Mouse (Mus musculus) embryonic fibroblast, embryonic 13.5 days (primary cell): ENCODE data around the gene Olfr1061. TPM values are rescaled to one million over a fixed set of nuclear protein-coding genes. Genes with fewer than 3 reads are reported as not detected.
"Not testable (repeated sequence)": the region's sequence is repeated elsewhere in the genome, so short reads cannot be mapped to it uniquely, and the experiment has no call there.

Source experiments
- H3K27ac ChIP-seq: 2 replicates; pipeline ENCODE4 v1.5.1; 2012; ENCODE audit warnings: low read length, control low read depth, inconsistent platforms; ENCODE audit not compliant: insufficient read depth
- H3K4me1 ChIP-seq: 2 replicates; pipeline ENCODE4 v1.6.1; 2011; ENCODE audit warnings: low read length; ENCODE audit not compliant: control insufficient read depth, insufficient read depth
- H3K4me3 ChIP-seq: 2 replicates; pipeline ENCODE4 v1.5.1; 2011; ENCODE audit warnings: mild to moderate bottlenecking, control low read depth, low read length; ENCODE audit not compliant: insufficient read depth
- CTCF ChIP-seq: IDR thresholded peaks from 2 replicates; pipeline ENCODE4 v1.5.1; 2011; ENCODE audit warnings: mild to moderate bottlenecking, control low read depth, low read length, moderate library complexity, borderline replicate concordance; ENCODE audit not compliant: insufficient read depth
- POLR2A ChIP-seq: IDR thresholded peaks from 2 replicates; pipeline ENCODE4 v1.6.1; 2011; ENCODE audit warnings: low read depth, mild to moderate bottlenecking, control low read depth, low read length, moderate library complexity
- polyA plus RNA-seq: library from polyadenylated mRNA; stranded (reverse); fragments of >200 nt; gene quantifications from 2 replicates; pipeline ENCODE4 v1.2.4, GENCODE M21; 2011; ENCODE audit warnings: low read depth; ENCODE audit not compliant: missing spikeins, insufficient read length

The Olfr1061 gene
- polyA plus RNA-seq = not detected in 2 replicates

GRCm38 (mm10) chr2:86413950-86414349 lies at the start of gene Olfr1061:
TSS of gene Olfr1061 (minus strand) at chr2:86414050.
- Histone ChIP-seq H3K4me1 (no peaks in the 10 kb centered on the region), H3K27ac (no peak within 1 kb of the TSS), H3K4me3 (no peak within 1 kb of the TSS)
- no peak for TF ChIP-seq POLR2A
- TF ChIP-seq CTCF = no peak

DNA sequence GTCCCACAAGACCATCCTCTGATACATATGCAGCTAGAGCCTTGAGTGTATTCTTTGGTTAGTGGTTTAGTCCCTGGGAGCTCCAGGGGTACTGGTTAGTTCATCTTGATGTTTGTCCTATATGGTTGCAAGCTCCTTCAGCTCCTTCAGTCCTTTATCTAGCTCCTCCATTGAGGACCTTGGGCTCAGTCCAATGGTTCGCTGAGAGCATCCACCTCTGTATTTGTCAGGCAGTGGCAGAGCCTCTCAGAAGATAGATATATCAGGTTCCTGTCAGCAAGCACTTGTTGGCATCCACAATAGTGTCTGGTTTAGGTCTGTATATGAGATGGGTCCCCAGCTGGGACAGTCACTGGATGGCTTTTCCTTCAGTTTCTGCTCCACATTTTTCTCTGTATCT lies 46.6 kb upstream of the Olfr1061 start:
- no peak for TF ChIP-seq POLR2A
- no peak for TF ChIP-seq CTCF
- Histone ChIP-seq H3K4me3 (no peak overlapping the region), H3K27ac (no peak overlapping the region), H3K4me1 (no peaks in the 10 kb centered on the region)

DNA sequence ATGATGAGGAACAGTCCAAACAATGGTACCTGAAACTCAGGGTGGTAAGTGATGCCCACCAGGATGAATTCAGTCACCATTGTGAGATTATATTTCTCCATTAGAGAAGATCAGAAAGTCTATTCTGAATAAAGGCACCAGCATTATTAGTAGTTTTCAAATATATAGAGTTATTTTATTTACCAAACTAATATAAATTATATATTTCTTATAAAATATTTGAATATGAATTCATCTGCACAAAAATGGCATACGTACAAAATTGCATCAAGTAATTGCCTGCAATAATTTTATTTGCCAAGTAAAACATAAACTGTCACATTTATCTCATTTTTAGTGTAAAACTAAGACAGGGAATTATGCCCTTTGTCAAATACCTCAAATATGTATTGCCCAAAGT lies 42.3 kb upstream of the Olfr1061 start, which contains the start of gene Olfr1066:
TSS of gene Olfr1066 (minus strand) at position 101 of the 400 bp plus-strand sequence.
- TF ChIP-seq CTCF = no peak
- no peak for TF ChIP-seq POLR2A
- no peak within 1 kb of the TSS for H3K4me3 ChIP-seq
- H3K4me1 ChIP-seq = no peaks in the 10 kb centered on the region
- no peak within 1 kb of the TSS for H3K27ac ChIP-seq

GRCm38 (mm10) chr2:86450491-86450890 lies 36.6 kb upstream of the Olfr1061 start, which contains the start of gene Olfr1065:
TSS of gene Olfr1065 (minus strand) at chr2:86450591.
- H3K4me1 ChIP-seq, H3K27ac ChIP-seq, H3K4me3 ChIP-seq: not testable (repeated sequence)

DNA sequence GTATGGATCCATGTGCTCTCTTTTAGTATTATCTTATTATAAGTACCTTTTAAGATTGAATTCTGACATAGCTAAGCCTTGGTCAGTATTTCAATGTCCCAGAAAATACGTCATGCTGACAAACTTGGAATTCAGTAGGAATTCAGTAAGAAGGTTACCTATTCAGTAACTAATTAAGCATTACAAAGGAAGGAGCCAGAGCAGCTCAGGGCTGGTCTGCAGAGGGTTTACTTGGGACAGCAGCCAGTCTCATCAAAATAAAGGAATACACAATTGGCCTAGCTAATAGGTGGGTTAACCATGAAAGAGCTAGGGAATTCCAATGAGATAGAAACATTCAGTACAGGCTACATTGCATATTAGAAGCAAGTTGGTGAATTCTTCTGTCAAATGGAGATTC lies 28.3 kb upstream of the Olfr1061 start:
- not testable (repeated sequence) for H3K4me1 ChIP-seq, H3K27ac ChIP-seq, H3K4me3 ChIP-seq

DNA sequence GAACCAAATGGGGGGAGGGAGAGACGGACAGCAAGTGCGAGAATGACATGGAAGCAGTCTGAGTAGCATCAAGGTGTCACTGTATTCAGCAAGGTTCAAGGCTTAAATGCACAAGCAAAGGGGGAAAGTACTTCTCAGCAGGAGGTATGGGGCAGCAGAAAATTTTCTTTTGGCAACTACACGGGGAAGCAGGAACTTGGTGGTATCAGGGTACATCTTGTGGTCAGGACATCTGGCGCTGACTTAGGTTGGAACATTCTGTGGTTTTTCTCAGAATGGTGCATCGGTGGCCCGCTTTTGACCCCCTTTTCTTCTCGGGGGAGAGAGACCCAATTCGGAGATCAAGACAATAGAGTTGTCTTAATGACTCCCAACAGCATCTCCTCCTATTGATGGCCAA lies 14.7 kb upstream of the Olfr1061 start:
- not testable (repeated sequence) for H3K27ac ChIP-seq, H3K4me1 ChIP-seq, H3K4me3 ChIP-seq

DNA sequence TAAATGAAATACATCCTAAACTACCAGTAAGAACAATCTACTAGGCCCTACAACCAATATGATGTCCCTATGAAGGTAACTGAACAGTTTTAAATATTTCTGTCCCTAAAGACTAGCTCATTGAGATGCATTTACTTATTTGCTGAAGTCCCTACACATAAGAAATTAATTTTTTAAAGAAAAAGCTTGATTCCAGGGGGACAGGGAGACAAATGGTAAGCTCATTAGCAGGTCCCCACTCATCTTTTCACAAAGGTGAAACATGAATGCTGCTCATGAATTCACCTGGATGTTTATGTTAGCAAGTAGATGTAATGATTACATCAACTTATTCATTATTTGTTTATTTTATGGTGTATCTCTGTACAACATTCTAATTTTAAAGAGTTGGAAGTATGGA lies 12.8 kb upstream of the Olfr1061 start, which contains the start of gene Olfr1062:
TSS of gene Olfr1062 (minus strand) at position 101 of the 400 bp plus-strand sequence.
- H3K4me3 ChIP-seq, H3K27ac ChIP-seq, H3K4me1 ChIP-seq: not testable (repeated sequence)

GRCm38 (mm10) chr2:86395114-86395513 lies 18.7 kb downstream of the Olfr1061 start:
- Histone ChIP-seq H3K4me1 (no peaks in the 10 kb centered on the region), H3K27ac (no peak overlapping the region), H3K4me3 (no peak overlapping the region)
- TF ChIP-seq CTCF = no peak
- TF ChIP-seq POLR2A = no peak

- H3K27ac ChIP-seq, H3K4me3 ChIP-seq, H3K4me1 ChIP-seq: not testable (repeated sequence)
These were observed 25.4 kb downstream of the Olfr1061 start, which contains the start of gene Olfr1058 for GRCm38 (mm10) chr2:86388461-86388860. TSS of gene Olfr1058 (minus strand) at chr2:86388561.

DNA sequence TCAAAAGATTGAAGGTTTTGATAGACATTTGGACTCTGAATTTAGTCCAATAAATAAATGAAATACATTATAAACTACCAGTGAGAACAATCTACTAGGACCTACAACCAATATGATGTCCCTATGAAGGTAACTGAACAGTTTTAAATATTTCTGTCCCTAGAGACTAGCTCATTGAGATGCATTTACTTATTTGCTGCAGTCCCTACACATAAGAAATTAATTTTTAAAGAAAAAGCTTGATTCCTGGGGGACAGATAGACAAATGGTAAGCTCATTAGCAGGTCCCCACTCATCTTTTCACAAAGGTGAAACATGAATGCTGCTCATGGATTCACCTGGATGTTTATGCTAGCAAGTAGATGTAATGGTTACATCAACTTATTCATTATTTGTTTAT lies 35.6 kb downstream of the Olfr1061 start, which contains the start of gene Olfr1057:
TSS of gene Olfr1057 (minus strand) at position 101 of the 400 bp plus-strand sequence.
- Histone ChIP-seq H3K4me3 (no peak within 1 kb of the TSS), H3K27ac (no peak within 1 kb of the TSS), H3K4me1 (no peaks in the 10 kb centered on the region)
- TF ChIP-seq POLR2A = no peak
- no peak for TF ChIP-seq CTCF

GRCm38 (mm10) chr2:86366342-86366741 lies 47.5 kb downstream of the Olfr1061 start:
- not testable (repeated sequence) for H3K4me1 ChIP-seq

More at GRCm38 (mm10) chr2:86366342-86366741, 47.5 kb downstream of the Olfr1061 start:
- H3K27ac ChIP-seq, H3K4me3 ChIP-seq: not testable (repeated sequence)

Other genes with a start within 250 kb of the Olfr1061 start
- gene Olfr1043, start 246.5 kb downstream of the Olfr1061 start, polyA plus RNA-seq = not detected in 2 replicates
- gene Olfr1044, start 236.2 kb downstream of the Olfr1061 start, polyA plus RNA-seq = not detected in 2 replicates
- gene Olfr52, start 228.4 kb downstream of the Olfr1061 start, polyA plus RNA-seq = not detected in 2 replicates
- gene Olfr1045, start 211.0 kb downstream of the Olfr1061 start, polyA plus RNA-seq = not detected in 2 replicates
- not detected in 2 replicates for gene Olfr1046, start 194.7 kb downstream of the Olfr1061 start, polyA plus RNA-seq
- gene Olfr1047, start 182.6 kb downstream of the Olfr1061 start, polyA plus RNA-seq = not detected in 2 replicates
- gene Olfr1048, start 173.8 kb downstream of the Olfr1061 start, polyA plus RNA-seq = not detected in 2 replicates
- not detected in 2 replicates for gene Olfr1049, start 155.7 kb downstream of the Olfr1061 start, polyA plus RNA-seq
- gene Olfr1051, start 135.0 kb downstream of the Olfr1061 start, polyA plus RNA-seq = not detected in 2 replicates
- not detected in 2 replicates for gene Olfr1052, start 121.6 kb downstream of the Olfr1061 start, polyA plus RNA-seq
- gene Olfr1053, start 98.8 kb downstream of the Olfr1061 start, polyA plus RNA-seq = not detected in 2 replicates
- not detected in 2 replicates for gene Olfr1054, start 78.6 kb downstream of the Olfr1061 start, polyA plus RNA-seq
- gene Olfr1055, start 63.8 kb downstream of the Olfr1061 start, polyA plus RNA-seq = not detected in 2 replicates
- not detected in 2 replicates for gene Olfr1056, start 51.6 kb downstream of the Olfr1061 start, polyA plus RNA-seq
- not detected in 2 replicates for gene Olfr1057, start 35.7 kb downstream of the Olfr1061 start, polyA plus RNA-seq
- not detected in 2 replicates for gene Olfr1058, start 25.5 kb downstream of the Olfr1061 start, polyA plus RNA-seq
- gene Olfr1062, start 12.7 kb upstream of the Olfr1061 start, polyA plus RNA-seq = not detected in 2 replicates
- not detected in 2 replicates for gene Olfr1065, start 36.5 kb upstream of the Olfr1061 start, polyA plus RNA-seq
- gene Olfr1066, start 42.2 kb upstream of the Olfr1061 start, polyA plus RNA-seq = not detected in 2 replicates
- gene Olfr228, start 73.3 kb upstream of the Olfr1061 start, polyA plus RNA-seq = not detected in 2 replicates
- gene Olfr1076, start 94.4 kb upstream of the Olfr1061 start, polyA plus RNA-seq = not detected in 2 replicates
- gene Olfr1079, start 128.4 kb upstream of the Olfr1061 start, polyA plus RNA-seq = not detected in 2 replicates
- gene Olfr1080, start 144.2 kb upstream of the Olfr1061 start, polyA plus RNA-seq = not detected in 2 replicates
- not detected in 2 replicates for gene Olfr1082, start 184.9 kb upstream of the Olfr1061 start, polyA plus RNA-seq
- gene Olfr1084, start 225.7 kb upstream of the Olfr1061 start, polyA plus RNA-seq = not detected in 2 replicates
- not detected in 2 replicates for gene Olfr1085, start 248.0 kb upstream of the Olfr1061 start, polyA plus RNA-seq